Mouse (Mus musculus) hindbrain, postnatal 0 days (tissue): ENCODE data around the gene Arpc1b. TPM values are rescaled to one million over a fixed set of nuclear protein-coding genes. Genes with fewer than 3 reads are reported as not detected.

Source experiments
- ATAC-seq: fragments of 200-750 bp; cut with Nextera tagmentation; 2 replicates; pipeline ENCODE4 v1.8.0; 2017; ENCODE audit warnings: mild to moderate bottlenecking, moderate TSS enrichment, moderate library complexity
- DNase-seq: peaks from one replicate; pipeline ENCODE4 v3.0.0-alpha.2; 2015; ENCODE audit warnings: low spot score
- H3K27ac ChIP-seq: fragments of 300-500 bp; sonication (generic); 2 replicates; pipeline ENCODE4 v1.5.1; 2014; ENCODE audit warnings: mild to moderate bottlenecking
- H3K27me3 ChIP-seq: fragments of 300-500 bp; sonication (generic); 2 replicates; pipeline ENCODE4 v1.6.1; 2014; ENCODE audit warnings: low read length, mixed read lengths; ENCODE audit not compliant: insufficient read depth
- H3K36me3 ChIP-seq: fragments of 300-500 bp; sonication (generic); 2 replicates; pipeline ENCODE4 v1.6.1; 2014; ENCODE audit warnings: low read length, mixed read lengths; ENCODE audit not compliant: insufficient read depth
- H3K4me1 ChIP-seq: fragments of 300-500 bp; sonication (generic); 2 replicates; pipeline ENCODE4 v1.6.1; 2014; ENCODE audit warnings: antibody characterized with exemption, low read length, mixed read lengths; ENCODE audit not compliant: insufficient read depth
- H3K4me2 ChIP-seq: fragments of 300-500 bp; sonication (generic); 2 replicates; pipeline ENCODE4 v1.6.1; 2014; ENCODE audit warnings: low read depth, mild to moderate bottlenecking, low read length, moderate library complexity, mixed read lengths
- H3K4me3 ChIP-seq: fragments of 300-500 bp; sonication (generic); 2 replicates; pipeline ENCODE4 v1.5.1; 2014; ENCODE audit warnings: low read length
- H3K9ac ChIP-seq: fragments of 300-500 bp; sonication (generic); replicated peaks from 2 replicates; pipeline ENCODE4 v1.6.1; 2014; ENCODE audit warnings: mild to moderate bottlenecking, low read length, moderate library complexity, mixed read lengths
- H3K9me3 ChIP-seq: fragments of 300-500 bp; sonication (generic); 2 replicates; pipeline ENCODE4 v1.6.1; 2016; ENCODE audit warnings: low read length, mixed read lengths
- CTCF ChIP-seq: IDR thresholded peaks from 2 replicates; pipeline ENCODE4 v1.5.1; 2016; ENCODE audit warnings: antibody characterized with exemption, control low read depth, low read depth
- WGBS: fragments of 180-500 bp; shearing (Covaris S2); extraction: QIAGEN DNeasy Blood & Tissue Kit; methylation state at CpG from one replicate; pipeline ENCODE4 v1.1.7; 2014; 5-methylcytosine and 5-hydroxymethylcytosine counted together
- polyA plus RNA-seq: library from polyadenylated mRNA; unstranded; fragments of >200 nt; fragmentation: Nextera tagmentation; extraction: Ambion mirVana; gene quantifications from 2 replicates; pipeline ENCODE4 v1.2.1, GENCODE M21; 2015
- total RNA-seq: library from RNA; depleted of rRNA; stranded (reverse); fragments of >200 nt; gene quantifications from 2 replicates; pipeline ENCODE4 v1.2.3, GENCODE M21; 2014

Arpc1b gene
- total and polyA plus RNA-seq, 2 experiments from 2014 or later, result 53.3 to 73.6 TPM

- no peaks in the 10 kb centered on the region for H3K27me3 ChIP-seq
- H3K27ac ChIP-seq, result no peak overlapping the region
- peaks cover 74% of the 10 kb centered on the region for H3K36me3 ChIP-seq
- DNase-seq, result no peak
- H3K4me2 ChIP-seq, result no peak overlapping the region
- no peak overlapping the region for H3K4me3 ChIP-seq
- ATAC-seq, result no peak
- H3K4me1 ChIP-seq, result no peaks in the 10 kb centered on the region
- WGBS, result 93% methylated on average over 4 of the region's 4 CpGs
- no peaks in the 10 kb centered on the region for H3K9me3 ChIP-seq
- no peak overlapping the region for H3K9ac ChIP-seq
- no peak for TF ChIP-seq CTCF
Observed at GRCm38 (mm10) chr5:145102706-145103105, 11.3 kb upstream of the Arpc1b start.

- H3K27me3 ChIP-seq, result no peaks in the 10 kb centered on the region
- 68% methylated on average over 9 of the region's 9 CpGs for WGBS
Observed at GRCm38 (mm10) chr5:145104328-145104727, 9.7 kb upstream of the Arpc1b start.

GRCm38 (mm10) chr5:145105694-145106275, 8.2 kb upstream of the Arpc1b start:
- Histone ChIP-seq H3K9ac (no peak overlapping the region), H3K4me1 (no peaks in the 10 kb centered on the region), H3K4me2 (no peak overlapping the region), H3K27ac (no peak overlapping the region), H3K36me3 (peaks cover 79% of the 10 kb centered on the region), H3K27me3 (no peaks in the 10 kb centered on the region), H3K9me3 (no peaks in the 10 kb centered on the region), H3K4me3 (no peak overlapping the region)
- no peak for DNase-seq
- WGBS, result 92% methylated on average over 9 of the region's 9 CpGs
- ATAC-seq, result no peak
- no peak for TF ChIP-seq CTCF

More at GRCm38 (mm10) chr5:145104328-145104727, 9.7 kb upstream of the Arpc1b start:
- Histone ChIP-seq H3K9me3 (no peaks in the 10 kb centered on the region), H3K36me3 (peaks cover 78% of the 10 kb centered on the region), H3K9ac (no peak overlapping the region), H3K4me3 (no peak overlapping the region), H3K4me1 (no peaks in the 10 kb centered on the region), H3K4me2 (no peak overlapping the region), H3K27ac (no peak overlapping the region)
- DNase-seq, result peak; percentile 38
- ATAC-seq, result peak; percentile 69
- TF ChIP-seq CTCF, result no peak

- no peak overlapping the region for H3K4me3 ChIP-seq
- no peak overlapping the region for H3K27ac ChIP-seq
- H3K4me1 ChIP-seq, result no peaks in the 10 kb centered on the region
- DNase-seq (no peak), ATAC-seq (no peak)
- H3K27me3 ChIP-seq, result no peaks in the 10 kb centered on the region
- H3K9ac ChIP-seq, result no peak overlapping the region
- WGBS, result 91% methylated on average over 6 of the region's 6 CpGs
- peaks cover 44% of the 10 kb centered on the region for H3K36me3 ChIP-seq
- no peak for TF ChIP-seq CTCF
- H3K9me3 ChIP-seq, result no peaks in the 10 kb centered on the region
- H3K4me2 ChIP-seq, result no peak overlapping the region
Observed at GRCm38 (mm10) chr5:145110401-145110800, 3.6 kb upstream of the Arpc1b start.

GRCm38 (mm10) chr5:145112566-145112965, 1.4 kb upstream of the Arpc1b start:
- TF ChIP-seq CTCF, result no peak
- 74% methylated on average over 8 of the region's 8 CpGs for WGBS
- no peak overlapping the region for H3K9ac ChIP-seq
- H3K4me3 ChIP-seq, result no peak overlapping the region
- H3K27me3 ChIP-seq, result no peaks in the 10 kb centered on the region
- ATAC-seq, result no peak
- H3K36me3 ChIP-seq, result peaks cover 26% of the 10 kb centered on the region
- no peaks in the 10 kb centered on the region for H3K9me3 ChIP-seq
- DNase-seq, result no peak
- H3K27ac ChIP-seq, result no peak overlapping the region
- no peaks in the 10 kb centered on the region for H3K4me1 ChIP-seq
- H3K4me2 ChIP-seq, result no peak overlapping the region

GRCm38 (mm10) chr5:145113416-145113815, 599 bp upstream of the Arpc1b start:
- ATAC-seq, result no peak
- Histone ChIP-seq H3K9ac (no peak overlapping the region), H3K27ac (no peak overlapping the region), H3K4me3 (no peak overlapping the region), H3K4me1 (no peaks in the 10 kb centered on the region), H3K36me3 (peaks cover 22% of the 10 kb centered on the region), H3K27me3 (no peaks in the 10 kb centered on the region), H3K9me3 (no peaks in the 10 kb centered on the region), H3K4me2 (no peak overlapping the region)
- 61% methylated on average over 2 of the region's 2 CpGs for WGBS
- DNase-seq, result no peak
- no peak for TF ChIP-seq CTCF
